Mouse (Mus musculus) liver, embryonic 14.5 days (tissue): ENCODE results near the gene Edem2.

Source experiments
- CTCF ChIP-seq: IDR thresholded peaks from 2 replicates; pipeline ENCODE4 v1.5.1; 2016; ENCODE audit warnings: antibody characterized with exemption, low read depth, control low read depth
- EP300 ChIP-seq: IDR thresholded peaks from 2 replicates; pipeline ENCODE4 v1.6.1; 2016; ENCODE audit warnings: antibody characterized with exemption, low read depth

GRCm38 (mm10) chr2:155774261-155774926, 45.1 kb upstream of the Edem2 start:
- TF ChIP-seq CTCF (no peak), EP300 (no peak)
